Mouse (Mus musculus): Measurements from ENCODE around the gene Hnrnpc. TPM values are rescaled to one million over a fixed set of nuclear protein-coding genes. Genes with fewer than 3 reads are reported as not detected.

Hnrnpc gene
- polyA plus RNA-seq (2012; rRNA removed) = 10.7 and 21.2 TPM in 2 replicates

DNA sequence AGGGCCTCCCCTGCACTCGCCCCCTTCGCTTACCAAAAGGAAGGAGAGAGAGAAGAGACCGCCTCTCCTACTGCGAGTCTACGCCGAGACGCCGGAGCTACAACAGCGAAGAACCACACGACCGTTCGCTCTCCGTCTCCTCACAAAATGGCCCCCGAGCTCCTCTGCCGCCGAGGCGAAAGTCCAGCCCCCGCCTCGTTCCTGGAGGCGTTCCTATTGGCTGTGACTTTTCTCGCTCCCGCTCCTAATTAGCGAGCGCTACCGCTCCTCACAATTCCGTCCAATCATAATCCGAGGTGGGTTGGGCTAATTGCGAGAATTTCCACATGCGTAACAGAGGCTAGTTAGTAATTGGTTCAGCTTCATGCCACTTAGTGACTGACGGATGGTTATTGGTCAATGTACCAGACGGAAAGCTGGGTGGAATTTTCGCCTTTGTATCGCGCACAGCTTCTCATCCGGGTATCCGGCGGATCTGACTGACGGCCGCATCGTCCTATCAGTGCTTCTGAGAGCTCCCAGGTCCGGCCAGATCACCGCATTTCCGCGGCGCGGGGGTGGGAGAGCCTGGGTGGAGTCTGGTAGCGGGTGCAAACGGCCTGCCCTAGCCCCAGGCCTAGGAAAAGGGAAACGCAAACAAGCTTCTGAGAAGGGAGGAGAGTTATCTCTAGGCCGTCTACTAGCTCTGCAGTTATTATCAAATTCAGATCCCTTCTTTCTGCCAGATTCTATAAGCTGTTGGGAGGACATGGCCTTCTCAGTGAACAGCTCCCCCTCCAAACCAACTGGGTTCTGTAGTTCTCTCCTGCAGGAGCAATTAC lies at the start of gene Hnrnpc:
Gene Hnrnpc, minus strand, starts transcription at position 173 of the 821 bp plus-strand sequence.

DNA sequence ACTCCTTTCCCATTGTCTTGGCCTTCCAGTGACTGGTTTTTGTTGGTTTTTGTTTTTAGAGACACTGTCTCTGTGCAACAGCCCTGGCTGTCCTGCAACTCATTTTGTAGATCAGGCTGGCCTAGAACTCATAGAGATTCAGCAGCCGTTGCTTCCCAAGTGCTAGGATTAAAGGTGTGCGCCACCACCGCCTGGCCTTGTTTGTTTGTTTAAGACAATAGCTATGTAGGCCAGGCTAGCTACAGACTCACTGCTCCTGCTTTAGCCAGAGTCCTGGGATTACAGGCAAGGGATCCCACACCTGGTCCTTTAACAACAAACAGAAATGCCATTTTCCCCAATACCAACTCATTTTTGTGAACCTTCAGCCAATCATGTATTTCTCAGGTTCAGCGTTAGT lies 6.5 kb upstream of the Hnrnpc start, which contains the start of gene Rpgrip1:
Gene Rpgrip1, plus strand, starts transcription at position 359 of the 400 bp plus-strand sequence.

DNA sequence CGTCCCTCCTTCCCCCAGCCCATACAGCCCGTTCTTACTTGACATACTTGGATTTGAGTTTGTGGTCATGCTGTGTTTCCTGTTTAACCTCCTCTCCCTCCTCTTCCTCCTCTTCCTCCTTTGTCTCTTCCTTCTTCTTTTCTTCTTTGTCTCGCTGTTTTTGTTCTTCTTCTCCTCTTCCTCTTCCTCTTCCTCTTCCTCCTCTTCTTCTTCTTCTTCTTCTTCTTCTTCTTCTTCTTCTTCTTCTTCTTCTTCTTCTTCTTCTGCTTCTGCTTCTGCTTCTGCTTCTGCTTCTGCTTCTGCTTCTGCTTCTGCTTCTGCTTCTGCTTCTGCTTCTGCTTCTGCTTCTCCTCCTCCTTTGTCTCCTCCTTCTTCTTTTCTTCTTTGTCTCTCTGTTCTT lies 61.5 kb downstream of the Hnrnpc start, which contains the start of gene Olfr221:
Gene Olfr221, minus strand, starts transcription at position 101 of the 400 bp plus-strand sequence.

Other genes starting within 250 kb of the Hnrnpc start
- gene Mettl17, start 219.2 kb downstream of the Hnrnpc start, polyA plus RNA-seq (2012; rRNA removed) = 20.0 and 21.5 TPM in 2 replicates
- 0.32 and 0.52 TPM in 2 replicates for gene Slc39a2, start 211.1 kb downstream of the Hnrnpc start, polyA plus RNA-seq (2012; rRNA removed)
- 87.1 and 97.7 TPM in 2 replicates for gene Ndrg2, start 189.9 kb downstream of the Hnrnpc start, polyA plus RNA-seq (2012; rRNA removed)
- gene Tppp2, start 185.6 kb downstream of the Hnrnpc start, polyA plus RNA-seq (2012; rRNA removed) = not detected in 2 replicates
- 0.06 TPM in 1 of 2 replicates, not detected in the other for gene Rnase13, start 181.3 kb downstream of the Hnrnpc start, polyA plus RNA-seq (2012; rRNA removed)
- gene Arhgef40, start 119.3 kb downstream of the Hnrnpc start, polyA plus RNA-seq (2012; rRNA removed) = 66.6 and 69.1 TPM in 2 replicates
- gene Tmem253, start 88.4 kb downstream of the Hnrnpc start, polyA plus RNA-seq (2012; rRNA removed) = 0.83 and 1.5 TPM in 2 replicates
- gene Zfp219, start 83.3 kb downstream of the Hnrnpc start, polyA plus RNA-seq (2012; rRNA removed) = 45.3 and 51.5 TPM in 2 replicates
- gene Olfr221, start 61.6 kb downstream of the Hnrnpc start, polyA plus RNA-seq (2012; rRNA removed) = not detected in 2 replicates
- gene Rpgrip1, start 6.7 kb upstream of the Hnrnpc start, polyA plus RNA-seq (2012; rRNA removed) = 0.41 and 1.6 TPM in 2 replicates
- gene Supt16, start 93.4 kb upstream of the Hnrnpc start, polyA plus RNA-seq (2012; rRNA removed) = 2.0 and 3.1 TPM in 2 replicates
- gene Chd8, start 153.8 kb upstream of the Hnrnpc start, polyA plus RNA-seq (2012; rRNA removed) = 10.5 and 13.2 TPM in 2 replicates
- gene Tox4, start 175.1 kb upstream of the Hnrnpc start, polyA plus RNA-seq (2012; rRNA removed) = 12.2 and 13.6 TPM in 2 replicates
- 1.1 and 1.8 TPM in 2 replicates for gene Rab2b, start 175.5 kb upstream of the Hnrnpc start, polyA plus RNA-seq (2012; rRNA removed)
- gene Mettl3, start 201.1 kb upstream of the Hnrnpc start, polyA plus RNA-seq (2012; rRNA removed) = 5.2 and 7.9 TPM in 2 replicates
- 0.73 and 0.97 TPM in 2 replicates for gene Sall2, start 224.7 kb upstream of the Hnrnpc start, polyA plus RNA-seq (2012; rRNA removed)